Mouse (Mus musculus) megakaryocyte, adult 5-6 weeks (primary cell): ENCODE results near the gene Adarb1. TPM values are rescaled to one million over a fixed set of nuclear protein-coding genes. Genes with fewer than 3 reads are reported as not detected.

Experiments used
- ATAC-seq: 2 replicates; pipeline ENCODE4 v1.8.0; 2016; ENCODE audit warnings: mild to moderate bottlenecking, inconsistent platforms; ENCODE audit not compliant: poor library complexity, severe bottlenecking
- total RNA-seq, 2 experiments: library from RNA; stranded (forward) in 1 of 2; stranded (reverse) in 1 of 2; fragments of 153-499, 151-499 nt in 1 of 2; fragments of 221-1000, 200-1000 nt in 1 of 2; gene quantifications; 2 replicates each; pipeline versions ENCODE4 v1.2.3 to v1.2.4; 2015 to 2017

The Adarb1 gene
- total RNA-seq, 2 experiments from 2014 or later, result 0.02 to 0.37 TPM

GRCm38 (mm10) chr10:77438021-77438420 is 20.0 kb upstream of the Adarb1 start:
- no peak for ATAC-seq

- no peak for ATAC-seq
These were observed 17.3 kb upstream of the Adarb1 start for GRCm38 (mm10) chr10:77435343-77435742.

DNA sequence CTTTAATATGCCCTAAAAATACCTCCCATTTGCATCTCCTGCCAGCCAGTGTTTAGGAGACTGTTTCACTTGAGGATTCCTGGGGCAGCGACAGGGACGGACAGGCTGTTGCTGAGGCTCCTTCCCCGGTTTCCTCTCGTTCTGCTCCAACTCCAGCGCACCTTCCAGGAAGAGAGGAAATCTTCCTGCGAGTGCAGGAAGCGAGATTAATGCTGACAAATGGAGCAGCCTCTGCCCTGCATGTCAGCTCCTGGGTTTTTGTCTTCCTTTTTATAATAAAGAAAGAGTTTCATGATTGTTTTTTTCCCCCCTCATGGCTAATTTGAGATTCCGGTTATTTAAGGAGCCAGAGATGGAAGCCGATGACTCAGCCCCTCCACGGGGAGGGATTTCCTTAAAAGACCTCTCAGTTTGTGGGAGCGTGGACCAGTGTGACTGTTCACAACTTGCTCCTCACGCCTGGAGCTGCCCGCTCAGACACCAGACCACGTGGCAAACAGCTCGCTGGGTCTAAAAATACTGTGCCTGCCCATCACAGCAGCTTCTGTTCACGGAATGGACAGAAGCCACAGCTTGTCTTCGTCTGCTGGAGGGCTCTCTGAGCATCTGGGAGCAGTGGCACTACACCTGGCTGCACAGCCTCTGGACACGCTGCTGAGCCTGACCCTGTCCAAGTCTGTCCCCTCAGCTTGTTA is 16.5 kb upstream of the Adarb1 start:
- no peak for ATAC-seq

DNA sequence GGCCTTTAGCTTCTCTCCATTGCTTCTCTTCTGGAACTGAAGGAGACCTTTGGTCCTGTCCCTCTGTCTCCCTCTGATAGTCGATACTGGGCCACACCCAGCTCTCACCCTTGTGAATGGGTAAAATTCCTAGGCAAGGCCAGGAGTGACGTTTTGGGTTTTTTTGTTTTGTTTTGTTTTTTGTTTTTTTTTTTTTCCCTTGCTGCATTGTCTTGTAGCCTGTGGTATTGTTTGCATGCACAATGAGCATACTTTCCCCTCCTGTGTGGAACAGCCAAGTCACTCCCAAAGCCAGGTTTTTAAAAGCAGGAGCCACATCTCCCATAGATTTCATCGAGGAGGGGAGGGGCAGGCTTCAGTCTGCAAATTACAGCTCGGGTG is 16.0 kb upstream of the Adarb1 start:
- ATAC-seq, result no peak

DNA sequence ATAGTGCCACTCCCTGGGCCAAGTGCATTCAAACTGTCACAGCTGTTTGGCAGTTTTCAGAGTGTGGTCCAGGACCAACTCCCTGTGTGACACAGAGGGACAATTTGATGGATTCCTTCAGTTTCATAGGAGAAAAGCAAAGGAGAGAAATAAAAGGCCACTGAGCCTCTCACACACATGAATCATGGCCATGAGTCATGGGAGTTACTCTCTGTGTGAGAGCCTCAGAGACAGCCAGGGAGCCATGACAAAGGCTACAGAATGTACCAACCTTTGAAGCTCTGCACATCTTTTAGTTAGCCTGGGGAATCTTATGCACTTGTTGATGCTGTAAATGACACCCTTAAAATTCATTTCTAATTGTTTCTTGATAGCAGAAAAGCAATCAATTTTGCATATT is 12.7 kb upstream of the Adarb1 start:
- ATAC-seq, result no peak

DNA sequence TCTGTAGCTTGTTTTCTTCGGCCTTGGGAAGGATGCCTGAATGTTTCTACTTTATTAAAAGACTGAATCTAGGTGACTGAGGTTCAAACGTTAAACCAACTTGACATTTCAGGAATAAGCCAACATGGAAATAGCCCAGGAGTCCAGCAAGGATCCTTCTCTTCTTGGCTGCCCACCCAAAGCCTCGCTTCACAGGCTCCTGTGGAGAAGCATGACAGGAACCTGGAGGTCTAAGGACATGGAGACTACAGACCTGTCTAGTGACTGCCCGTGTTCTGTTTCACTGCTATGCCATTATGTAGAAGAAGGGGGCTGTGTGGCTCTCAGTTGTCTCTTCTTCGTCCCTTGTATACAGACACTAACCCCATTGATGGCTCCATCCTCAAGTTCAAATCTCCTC is 11.9 kb upstream of the Adarb1 start:
- no peak for ATAC-seq

GRCm38 (mm10) chr10:77427610-77428009 is 9.5 kb upstream of the Adarb1 start:
- ATAC-seq, result no peak

DNA sequence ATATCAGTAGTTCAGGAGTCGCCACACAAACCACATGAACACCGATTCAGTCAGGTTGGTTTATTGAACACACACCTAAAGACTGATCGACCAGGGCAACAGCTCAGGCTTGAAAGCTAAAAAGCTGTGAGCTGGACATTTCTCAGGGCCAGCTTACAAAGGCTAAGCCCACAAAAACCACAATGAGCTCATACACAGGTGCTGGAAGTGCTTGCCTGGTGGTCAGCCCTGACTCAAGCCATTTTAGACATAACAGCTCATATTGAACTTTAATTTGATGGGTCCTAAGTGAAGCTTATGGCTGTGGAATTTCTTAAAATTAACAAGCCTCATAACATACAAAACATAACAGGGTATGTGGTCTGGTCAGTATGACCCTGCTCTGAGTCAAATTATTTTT is 2.1 kb upstream of the Adarb1 start:
- ATAC-seq, result no peak

GRCm38 (mm10) chr10:77417240-77418102 is 599 bp downstream of the Adarb1 start:
- ATAC-seq, result no peak

GRCm38 (mm10) chr10:77416666-77417239 is 1.3 kb downstream of the Adarb1 start:
- no peak for ATAC-seq

DNA sequence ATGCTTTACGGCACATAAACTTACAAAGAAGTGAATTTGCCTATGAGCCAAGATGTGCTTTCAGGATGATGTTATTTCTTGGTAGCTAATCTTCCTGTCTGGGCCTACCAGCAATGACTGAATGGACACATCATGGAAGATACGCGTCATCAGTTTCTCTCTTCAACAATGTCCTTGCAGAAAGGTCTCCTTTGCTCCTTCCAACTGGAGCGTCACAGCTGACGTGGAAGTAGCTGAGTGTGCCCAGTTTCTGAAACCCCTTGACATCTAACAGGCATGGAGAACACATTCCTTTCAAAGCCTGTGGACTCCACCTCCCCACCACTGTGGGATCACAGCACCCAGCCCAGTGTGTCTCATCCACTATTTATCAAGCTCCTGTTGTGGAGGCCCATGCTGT is 2.2 kb downstream of the Adarb1 start:
- no peak for ATAC-seq

GRCm38 (mm10) chr10:77413791-77414190 is 4.3 kb downstream of the Adarb1 start:
- ATAC-seq, result no peak

- no peak for ATAC-seq
These were observed 8.9 kb downstream of the Adarb1 start for GRCm38 (mm10) chr10:77409154-77409553.

GRCm38 (mm10) chr10:77408241-77408640 is 9.8 kb downstream of the Adarb1 start:
- no peak for ATAC-seq

- no peak for ATAC-seq
These were observed 11.6 kb downstream of the Adarb1 start for GRCm38 (mm10) chr10:77406486-77406885.

DNA sequence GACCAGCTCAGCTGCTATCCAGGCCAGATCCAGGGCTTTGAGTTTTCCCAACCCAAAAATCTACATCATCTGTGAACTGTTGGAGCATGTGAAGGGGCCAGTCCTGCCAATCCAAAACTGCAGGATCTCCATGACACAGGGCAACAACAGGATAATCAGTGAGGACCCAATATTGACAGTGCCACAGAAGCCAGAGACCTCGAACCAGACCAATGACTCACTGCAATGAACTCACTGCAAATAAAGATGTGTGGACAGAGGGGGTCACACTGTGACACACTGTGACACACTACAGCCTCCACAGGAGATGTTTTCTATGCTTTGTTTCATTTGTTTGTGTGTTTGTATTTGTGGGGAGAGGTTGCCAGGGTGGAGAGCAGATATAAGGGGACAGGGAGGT is 15.6 kb downstream of the Adarb1 start:
- ATAC-seq, result no peak

DNA sequence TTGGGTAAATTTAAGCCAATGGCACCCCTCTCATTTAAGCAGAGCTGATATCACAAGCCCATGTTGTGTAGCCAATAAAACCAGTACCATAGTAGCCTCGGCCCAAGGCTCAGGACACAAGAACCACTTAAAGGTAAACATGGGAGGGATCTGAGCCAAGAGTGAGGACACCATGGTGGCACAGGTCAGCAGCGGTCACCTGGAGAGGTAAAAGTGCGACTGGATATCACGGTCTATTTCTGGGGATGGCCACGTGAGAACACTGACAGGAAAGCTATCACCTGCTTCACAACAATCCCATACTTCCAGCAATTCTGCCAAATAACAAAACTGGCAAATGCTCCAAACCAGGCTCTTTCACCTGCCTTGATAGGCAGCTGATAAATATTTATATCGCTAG is 17.0 kb downstream of the Adarb1 start:
- ATAC-seq, result no peak

DNA sequence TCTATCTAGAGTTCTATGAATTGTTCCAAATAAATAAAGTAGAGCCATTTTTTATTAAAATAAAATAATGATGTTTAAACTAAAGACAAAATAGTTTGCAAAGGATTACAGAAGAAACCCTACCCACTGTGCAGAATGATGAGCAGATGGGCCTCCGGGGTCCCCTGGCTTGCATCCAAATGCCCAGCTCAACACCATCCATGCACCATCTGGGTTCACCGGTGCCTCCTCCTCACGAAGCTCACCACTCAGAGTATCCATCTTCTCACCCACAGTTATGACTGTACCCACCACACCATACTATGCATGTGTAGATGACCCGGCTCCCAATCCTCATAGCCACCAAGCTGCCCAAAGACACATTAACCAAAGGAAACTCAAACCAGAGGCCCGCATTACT is 18.1 kb downstream of the Adarb1 start:
- ATAC-seq, result no peak

DNA sequence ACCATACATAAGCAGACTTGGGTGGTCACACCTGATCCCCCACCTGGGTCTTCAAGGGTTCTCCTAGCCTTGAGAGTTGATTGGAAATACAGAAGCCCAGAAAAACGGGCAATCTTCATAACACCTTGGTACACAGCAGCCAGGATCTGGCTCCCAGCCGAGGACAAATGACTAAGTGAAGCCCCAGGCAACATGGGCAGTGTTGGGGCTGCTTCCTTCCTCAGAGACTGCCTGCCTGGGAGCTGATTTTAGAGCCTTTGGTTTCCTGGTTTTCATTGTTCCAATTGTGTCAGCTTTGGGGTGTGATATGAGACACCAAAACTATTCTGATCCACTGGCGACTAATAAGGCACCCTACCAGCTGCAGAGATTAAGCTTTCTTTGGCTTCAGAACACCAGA is 20.0 kb downstream of the Adarb1 start:
- no peak for ATAC-seq

DNA sequence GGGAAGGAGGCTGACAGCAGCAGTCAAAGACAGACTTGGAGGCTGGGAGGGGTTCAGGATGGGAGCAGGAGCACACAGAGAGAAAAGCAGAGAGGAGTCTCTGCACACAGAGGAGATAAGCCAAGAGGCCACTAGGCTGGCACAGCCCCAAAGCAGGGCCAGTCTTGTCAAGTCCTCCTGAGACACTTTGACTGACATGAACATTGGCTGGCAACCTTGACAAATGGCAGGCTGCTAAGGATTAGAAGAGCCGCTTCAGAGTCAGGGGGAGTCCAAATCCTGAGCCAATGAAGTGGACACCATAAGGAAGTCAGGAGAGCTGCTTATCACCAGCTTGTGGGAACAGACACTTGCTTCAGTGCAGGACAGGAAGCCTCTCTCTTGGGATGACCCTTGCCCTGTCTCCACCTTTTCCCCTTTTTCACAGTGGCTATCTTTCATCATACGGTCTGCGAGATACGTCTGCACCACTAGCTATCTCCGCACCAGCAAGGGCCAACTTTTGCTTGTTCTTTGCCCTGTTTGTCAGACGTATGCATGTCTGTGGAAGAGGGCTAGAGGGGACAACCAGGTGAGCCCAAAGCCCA is 20.9 kb downstream of the Adarb1 start:
- no peak for ATAC-seq

DNA sequence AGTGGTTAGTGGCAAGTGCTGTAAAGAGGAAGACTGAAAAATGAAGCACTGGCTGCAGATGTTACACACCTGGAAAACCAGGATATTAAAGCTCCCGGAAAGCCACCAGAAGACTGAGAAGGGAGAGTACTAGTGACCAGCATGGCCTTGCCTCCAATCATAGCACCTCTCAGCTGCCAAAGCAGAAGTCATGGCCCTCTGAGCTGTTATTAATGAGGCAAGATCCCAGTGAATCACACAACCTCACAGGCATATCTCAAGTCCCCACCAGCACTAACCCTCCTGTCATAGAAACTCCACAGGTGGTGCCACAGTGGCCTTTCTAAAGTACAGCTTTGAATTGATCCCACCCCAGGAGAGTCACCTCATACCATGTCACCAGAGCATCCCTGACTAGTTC is 22.1 kb downstream of the Adarb1 start:
- no peak for ATAC-seq

GRCm38 (mm10) chr10:77391072-77391471 is 27.0 kb downstream of the Adarb1 start:
- ATAC-seq, result no peak
